Mouse (Mus musculus): ENCODE measurements around the gene Zc3h6. TPM values are rescaled to one million over a fixed set of nuclear protein-coding genes. Genes with fewer than 3 reads are reported as not detected.
A peak's percentile ranks its signal among the peaks of the same experiment; 100 is the strongest.

The Zc3h6 gene
- polyA plus RNA-seq, 1 experiment from 2014 or later: 2.2 TPM

DNA sequence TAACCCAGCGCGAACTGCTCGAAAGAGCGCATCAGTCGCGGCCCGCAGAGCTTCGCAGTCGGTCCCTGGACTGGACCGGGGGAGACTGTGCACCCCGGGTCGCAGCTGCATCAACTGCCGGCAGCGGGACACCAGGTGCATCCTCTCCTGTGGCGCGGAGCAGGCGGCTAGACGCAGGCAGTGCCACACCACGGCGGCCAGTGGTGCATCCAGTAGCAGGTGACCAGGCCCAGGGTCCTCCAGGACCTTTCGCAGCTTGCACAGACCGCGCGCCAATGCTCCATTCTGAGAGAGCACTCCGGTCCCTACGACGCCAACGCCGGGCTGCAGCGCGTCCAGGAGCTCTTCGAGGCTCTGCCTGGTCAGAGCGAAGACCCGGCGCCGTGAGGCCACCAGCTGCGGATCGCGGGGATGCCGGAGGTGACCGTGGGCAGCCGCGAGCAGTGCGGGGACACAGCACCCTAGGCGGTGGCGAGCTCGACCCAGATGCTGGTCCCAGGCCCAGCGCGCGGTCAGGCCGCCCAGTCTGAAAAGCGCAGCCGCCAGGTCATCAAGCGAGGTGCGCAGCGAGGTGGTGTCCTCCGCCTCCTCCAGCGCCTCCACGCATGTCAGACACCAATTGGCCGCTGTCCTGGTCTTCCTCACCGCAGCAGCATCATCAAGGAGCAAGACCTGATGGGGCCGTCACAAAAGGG is 71.9 kb downstream of the Zc3h6 start:
- no peak for ATAC-seq (ENCODE audit: insufficient read depth, low FRiP score, low read depth)
- no peak overlapping the region for H3K27ac ChIP-seq
- no peaks in the 10 kb centered on the region for H3K36me3 ChIP-seq
- 2% methylated on average over 62 of the region's 62 CpGs for WGBS
- peak overlapping the region; percentile 89 for H3K4me2 ChIP-seq
- H3K4me1 ChIP-seq: peaks cover 6% of the 10 kb centered on the region
- no peaks in the 10 kb centered on the region for H3K9me3 ChIP-seq
- H3K27me3 ChIP-seq (replicated peaks): peaks cover 37% of the 10 kb centered on the region
- no peak overlapping the region for H3K9ac ChIP-seq
- peak overlapping the region; percentile 40 for H3K4me3 ChIP-seq (replicated peaks)

DNA sequence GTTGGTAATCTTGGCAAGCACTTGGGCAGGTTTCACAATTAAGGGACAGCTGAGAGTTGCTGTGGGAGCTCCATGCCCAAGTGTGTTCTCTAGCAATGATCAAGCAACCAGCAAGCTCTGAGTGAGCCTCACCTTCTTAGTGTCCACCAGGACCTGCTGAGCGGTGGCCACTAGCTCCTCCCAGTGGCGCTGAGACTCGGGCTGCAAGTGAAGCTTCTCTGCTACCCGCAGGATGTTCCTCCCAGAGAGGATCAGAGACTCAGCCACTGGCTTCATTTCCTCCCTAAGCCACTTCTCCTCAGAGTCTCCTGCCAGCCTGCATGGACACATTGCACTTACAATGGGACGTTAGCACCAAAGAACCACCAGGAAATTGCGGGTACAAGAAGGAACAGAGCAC is 73.4 kb downstream of the Zc3h6 start:
- H3K4me1 ChIP-seq: peaks cover 6% of the 10 kb centered on the region
- H3K27me3 ChIP-seq (replicated peaks): peaks cover 37% of the 10 kb centered on the region
- H3K27ac ChIP-seq: no peak overlapping the region
- 31% methylated on average over 6 of the region's 6 CpGs for WGBS
- no peak overlapping the region for H3K9ac ChIP-seq
- H3K4me2 ChIP-seq: no peak overlapping the region
- no peaks in the 10 kb centered on the region for H3K9me3 ChIP-seq
- ATAC-seq (ENCODE audit: insufficient read depth, low FRiP score, low read depth): no peak
- H3K36me3 ChIP-seq: no peaks in the 10 kb centered on the region
- H3K4me3 ChIP-seq (replicated peaks): no peak overlapping the region

DNA sequence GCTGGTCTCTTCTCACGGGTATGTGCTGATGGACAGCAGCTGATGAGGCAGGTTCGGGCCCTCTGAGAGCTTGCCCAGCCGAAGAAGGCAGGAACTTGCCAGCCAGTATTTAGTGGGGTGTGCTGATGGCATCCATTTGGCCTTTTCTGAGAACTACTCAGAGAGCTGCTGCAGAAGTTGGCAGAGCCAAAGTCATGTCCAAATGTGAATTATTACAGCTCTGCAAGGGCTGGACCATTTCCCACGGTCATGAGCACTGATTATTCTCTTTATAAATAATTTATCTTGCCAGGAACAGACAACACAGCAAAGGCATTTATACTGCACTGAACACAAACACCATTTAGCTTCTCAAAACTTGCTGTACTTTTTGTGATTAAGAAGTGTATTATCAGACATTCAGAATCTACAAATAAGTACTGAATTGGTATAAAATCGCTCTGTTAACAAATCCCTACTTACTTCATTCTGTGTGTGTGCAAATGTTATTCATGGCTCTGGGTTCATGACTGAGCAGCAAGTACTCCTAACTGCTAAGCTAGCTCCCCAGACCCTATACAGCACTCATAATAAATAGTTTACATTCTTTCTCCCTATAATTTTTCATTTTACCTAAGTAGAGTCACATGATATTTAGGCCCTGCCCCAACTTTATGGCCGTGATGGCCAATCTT is 79.1 kb downstream of the Zc3h6 start:
- no peak overlapping the region for H3K9ac ChIP-seq
- no peaks in the 10 kb centered on the region for H3K9me3 ChIP-seq
- no peak; the same call in 1 of the 2 replicates for ATAC-seq (ENCODE audit: insufficient read depth, low FRiP score, low read depth)
- H3K4me1 ChIP-seq: no peaks in the 10 kb centered on the region
- H3K4me2 ChIP-seq: no peak overlapping the region
- H3K27ac ChIP-seq: peak overlapping the region; percentile 45; the same call in 1 of the 2 replicates
- 42% methylated on average over 6 of the region's 6 CpGs for WGBS
- H3K36me3 ChIP-seq: no peaks in the 10 kb centered on the region
- no peaks in the 10 kb centered on the region for H3K27me3 ChIP-seq (replicated peaks)
- no peak overlapping the region for H3K4me3 ChIP-seq (replicated peaks)

DNA sequence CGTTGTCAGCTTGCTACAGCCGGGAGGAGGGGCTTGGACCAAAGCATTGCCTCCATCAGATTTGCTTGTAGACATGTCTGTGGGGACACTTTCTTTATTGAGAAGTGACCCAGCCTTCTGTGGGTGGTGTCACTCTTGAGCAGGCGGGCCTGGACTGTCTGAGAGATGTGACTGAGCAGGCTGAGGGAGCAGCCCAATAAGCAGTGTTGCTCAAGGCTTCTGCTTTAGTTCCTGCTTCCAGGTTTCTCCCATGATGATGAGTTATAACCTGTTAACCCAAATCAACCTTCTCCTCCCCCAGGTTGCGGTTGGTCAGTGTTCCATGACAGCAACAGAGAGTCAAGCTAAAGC is 79.6 kb downstream of the Zc3h6 start:
- no peak overlapping the region for H3K4me3 ChIP-seq (replicated peaks)
- WGBS: 66% methylated on average over 4 of the region's 4 CpGs
- H3K27me3 ChIP-seq (replicated peaks): no peaks in the 10 kb centered on the region
- H3K4me2 ChIP-seq: no peak overlapping the region
- no peak overlapping the region for H3K9ac ChIP-seq
- no peaks in the 10 kb centered on the region for H3K36me3 ChIP-seq
- peak overlapping the region; percentile 45; the same call in 1 of the 2 replicates for H3K27ac ChIP-seq
- no peaks in the 10 kb centered on the region for H3K4me1 ChIP-seq
- no peak for ATAC-seq (ENCODE audit: insufficient read depth, low FRiP score, low read depth)
- no peaks in the 10 kb centered on the region for H3K9me3 ChIP-seq

DNA sequence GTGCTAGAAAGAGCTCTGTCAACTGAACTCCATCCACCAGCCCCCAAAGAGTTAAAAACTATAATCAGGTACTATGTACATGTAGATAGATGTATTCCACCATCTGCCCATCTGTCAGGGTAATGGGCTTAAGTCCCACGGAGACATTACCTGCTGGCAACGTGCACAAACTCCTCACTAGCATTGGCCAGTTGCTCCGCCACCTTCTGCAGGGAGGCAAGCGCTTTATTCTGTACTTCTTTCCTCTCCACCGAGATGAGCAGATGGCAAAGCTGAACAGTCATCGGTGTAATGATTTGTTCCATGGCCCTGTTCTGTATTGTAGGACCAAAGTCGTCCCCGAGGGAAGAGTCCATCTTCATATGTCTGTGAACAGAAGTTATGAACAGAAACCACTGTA is 80.6 kb downstream of the Zc3h6 start, which contains the start of gene Vinac1:
Gene Vinac1 (minus strand): TSS at position 362 of the 400 bp plus-strand sequence.
- Histone ChIP-seq H3K36me3 (no peaks in the 10 kb centered on the region), H3K4me3 (replicated peaks) (no peak within 1 kb of the TSS), H3K4me1 (no peaks in the 10 kb centered on the region), H3K9ac (no peak within 1 kb of the TSS), H3K4me2 (no peak within 1 kb of the TSS), H3K27me3 (replicated peaks) (no peaks in the 10 kb centered on the region), H3K9me3 (no peaks in the 10 kb centered on the region), H3K27ac (peak within 1 kb of the TSS; percentile 45; the same call in 1 of the 2 replicates)
- no peak for ATAC-seq (ENCODE audit: insufficient read depth, low FRiP score, low read depth)
- WGBS: 79% methylated on average over 8 of the region's 8 CpGs

DNA sequence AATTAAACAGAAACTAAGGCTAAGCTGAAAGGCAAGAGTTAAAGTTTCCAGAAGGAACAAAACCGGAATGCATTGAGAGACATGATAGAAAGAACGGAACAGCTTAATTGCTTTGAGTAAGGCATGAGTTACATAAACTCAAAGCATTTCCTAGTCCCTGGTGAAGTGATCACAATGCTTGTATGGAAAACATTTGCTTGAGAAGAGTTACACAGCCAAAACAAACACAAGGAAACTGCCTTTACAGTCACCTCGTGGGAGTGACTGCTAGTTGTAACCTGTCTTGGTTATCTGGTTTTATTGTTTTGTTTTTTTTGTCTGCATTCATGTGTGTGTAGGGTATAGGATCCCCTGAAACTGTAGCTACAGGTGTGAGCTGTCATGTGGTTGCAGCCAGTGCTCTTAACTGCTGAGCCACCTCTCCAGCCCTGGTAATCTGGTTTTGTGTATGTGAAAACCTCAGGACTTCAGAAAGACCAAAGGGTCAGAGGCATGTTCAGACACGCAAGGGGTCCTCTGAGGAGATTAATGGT is 85.3 kb downstream of the Zc3h6 start:
- H3K27ac ChIP-seq: no peak overlapping the region
- H3K4me1 ChIP-seq: no peaks in the 10 kb centered on the region
- H3K4me2 ChIP-seq: no peak overlapping the region
- no peak for ATAC-seq (ENCODE audit: insufficient read depth, low FRiP score, low read depth)
- WGBS: 46% methylated on average over 4 of the region's 4 CpGs
- H3K36me3 ChIP-seq: no peaks in the 10 kb centered on the region
- no peaks in the 10 kb centered on the region for H3K27me3 ChIP-seq (replicated peaks)
- H3K9ac ChIP-seq: no peak overlapping the region
- H3K4me3 ChIP-seq (replicated peaks): no peak overlapping the region
- no peaks in the 10 kb centered on the region for H3K9me3 ChIP-seq

DNA sequence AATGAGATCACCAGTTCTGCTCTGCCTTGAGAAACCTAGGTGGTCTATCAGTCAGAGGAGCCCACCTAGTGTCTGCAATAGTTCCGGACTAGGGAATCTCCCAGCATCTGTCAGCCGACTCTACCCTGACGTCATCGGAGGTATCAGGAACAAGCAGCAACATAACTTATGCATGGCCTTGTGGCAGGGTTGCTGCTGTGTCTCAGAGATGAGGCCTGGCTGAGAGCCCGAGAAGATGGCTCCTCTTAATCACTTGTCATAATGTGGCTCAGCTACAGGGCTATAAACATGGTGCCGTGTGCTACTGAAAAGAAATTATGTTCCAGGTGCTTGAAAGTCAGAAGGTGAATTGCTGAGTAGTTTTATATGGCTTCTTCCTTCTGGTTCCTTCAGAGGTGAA is 88.5 kb downstream of the Zc3h6 start:
- ATAC-seq (ENCODE audit: insufficient read depth, low FRiP score, low read depth): no peak
- no peak overlapping the region for H3K9ac ChIP-seq
- no peak overlapping the region for H3K27ac ChIP-seq
- H3K36me3 ChIP-seq: no peaks in the 10 kb centered on the region
- H3K9me3 ChIP-seq: no peaks in the 10 kb centered on the region
- WGBS: 84% methylated on average over 6 of the region's 6 CpGs
- H3K4me3 ChIP-seq (replicated peaks): no peak overlapping the region
- no peaks in the 10 kb centered on the region for H3K4me1 ChIP-seq
- H3K27me3 ChIP-seq (replicated peaks): no peaks in the 10 kb centered on the region
- H3K4me2 ChIP-seq: no peak overlapping the region

DNA sequence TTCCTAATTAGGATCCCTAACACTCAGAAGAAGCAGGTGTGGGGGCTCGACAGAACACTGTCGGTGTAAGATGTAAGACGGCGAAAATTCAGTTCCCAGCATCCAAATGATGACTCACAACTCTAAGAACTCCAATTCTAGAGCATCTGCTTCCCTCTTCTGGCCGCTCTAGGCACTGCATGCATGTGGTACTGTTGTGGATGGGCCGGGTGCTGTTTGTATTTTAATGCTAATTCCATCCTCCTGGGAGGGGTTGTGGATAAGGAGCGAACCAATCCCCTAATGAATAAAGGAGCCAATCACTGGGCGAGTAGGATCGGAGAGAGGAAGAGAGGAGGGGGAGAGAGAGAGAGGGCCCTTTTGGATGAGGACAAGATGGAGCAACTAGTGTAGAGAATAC is 89.4 kb downstream of the Zc3h6 start:
- H3K4me2 ChIP-seq: no peak overlapping the region
- H3K9ac ChIP-seq: no peak overlapping the region
- ATAC-seq (ENCODE audit: insufficient read depth, low FRiP score, low read depth): no peak
- H3K4me1 ChIP-seq: no peaks in the 10 kb centered on the region
- no peaks in the 10 kb centered on the region for H3K27me3 ChIP-seq (replicated peaks)
- H3K36me3 ChIP-seq: no peaks in the 10 kb centered on the region
- H3K9me3 ChIP-seq: no peaks in the 10 kb centered on the region
- WGBS: 49% methylated on average over 9 of the region's 9 CpGs
- H3K27ac ChIP-seq: no peak overlapping the region
- H3K4me3 ChIP-seq (replicated peaks): no peak overlapping the region

DNA sequence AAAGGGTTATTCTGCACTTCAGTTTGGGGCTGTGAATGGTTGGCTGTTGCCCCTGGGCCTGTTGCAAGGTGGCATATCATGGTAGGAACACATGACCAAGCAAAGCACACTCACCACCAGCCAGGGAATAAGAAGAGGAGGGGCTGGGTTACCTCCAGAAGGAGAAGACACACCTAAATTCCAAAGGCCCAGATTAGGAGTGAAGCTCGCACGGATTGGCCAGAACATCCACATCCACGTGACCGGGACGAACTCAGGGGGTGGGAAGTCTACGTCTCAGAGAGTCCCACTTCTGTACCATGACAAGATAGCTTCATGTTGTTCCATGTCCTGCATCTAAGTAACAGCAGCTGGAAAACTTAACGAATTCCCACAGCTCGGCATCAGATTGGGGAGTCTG is 90.1 kb downstream of the Zc3h6 start:
- no peaks in the 10 kb centered on the region for H3K9me3 ChIP-seq
- WGBS: 92% methylated on average over 8 of the region's 8 CpGs
- H3K4me3 ChIP-seq (replicated peaks): no peak overlapping the region
- no peak overlapping the region for H3K4me2 ChIP-seq
- no peak for ATAC-seq (ENCODE audit: insufficient read depth, low FRiP score, low read depth)
- no peak overlapping the region for H3K27ac ChIP-seq
- no peaks in the 10 kb centered on the region for H3K27me3 ChIP-seq (replicated peaks)
- no peaks in the 10 kb centered on the region for H3K4me1 ChIP-seq
- no peaks in the 10 kb centered on the region for H3K36me3 ChIP-seq
- no peak overlapping the region for H3K9ac ChIP-seq

DNA sequence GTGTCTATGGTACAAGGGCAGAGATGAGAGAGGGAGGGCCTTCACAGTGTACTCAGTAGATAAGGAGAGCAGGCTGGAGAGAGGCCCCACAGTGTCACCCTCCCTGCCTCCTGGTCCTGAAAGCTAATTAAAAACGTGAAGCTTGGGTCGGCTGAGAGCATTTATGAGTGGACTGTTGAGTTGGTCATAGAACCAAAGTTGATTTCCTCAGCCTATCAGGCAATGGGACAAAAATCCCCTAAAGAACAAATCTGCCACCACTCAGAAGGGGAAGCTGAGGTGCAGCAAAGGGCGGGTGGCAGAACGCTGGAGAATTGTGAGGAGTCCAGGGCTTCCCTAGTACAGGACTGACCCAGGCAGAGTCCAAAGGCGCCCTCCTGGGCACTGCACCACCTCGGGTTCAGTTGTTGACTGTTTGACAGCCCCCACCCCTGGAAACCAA is 90.7 kb downstream of the Zc3h6 start:
- Histone ChIP-seq H3K9me3 (no peaks in the 10 kb centered on the region), H3K9ac (no peak overlapping the region), H3K27me3 (replicated peaks) (no peaks in the 10 kb centered on the region), H3K4me2 (no peak overlapping the region), H3K4me3 (replicated peaks) (no peak overlapping the region), H3K36me3 (no peaks in the 10 kb centered on the region), H3K27ac (no peak overlapping the region), H3K4me1 (no peaks in the 10 kb centered on the region)
- WGBS: 85% methylated on average over 6 of the region's 6 CpGs
- peak; percentile 63; the same call in 1 of the 2 replicates for ATAC-seq (ENCODE audit: insufficient read depth, low FRiP score, low read depth)

DNA sequence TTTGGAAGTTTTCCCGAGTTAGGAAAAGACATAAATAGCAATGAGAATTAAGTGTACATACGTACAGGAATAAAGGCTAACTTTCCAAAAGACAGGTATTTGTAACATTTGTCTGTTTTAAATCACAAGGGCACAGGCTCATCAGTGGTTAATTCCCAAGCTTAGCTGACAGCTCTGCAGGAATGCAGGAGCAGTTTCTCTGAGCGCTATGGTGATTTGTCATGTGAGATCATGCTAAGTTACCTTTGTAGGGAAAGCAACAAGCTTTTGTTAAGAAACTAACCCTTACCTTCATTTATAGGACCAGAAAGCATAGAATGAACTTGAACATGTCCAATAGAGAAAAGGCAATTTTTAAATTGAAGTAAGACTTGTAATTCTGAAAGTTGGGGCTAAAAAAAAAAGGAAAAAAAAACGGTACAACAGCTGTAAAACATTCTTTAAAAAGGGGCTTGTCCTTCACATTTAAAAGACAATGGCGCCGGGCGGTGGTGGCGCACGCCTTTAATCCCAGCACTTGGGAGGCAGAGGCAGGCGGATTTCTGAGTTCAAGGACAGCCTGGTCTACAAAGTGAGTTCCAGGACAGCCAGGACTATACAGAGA is 94.4 kb downstream of the Zc3h6 start:
- Histone ChIP-seq H3K4me3 (replicated peaks) (no peak overlapping the region), H3K27me3 (replicated peaks) (no peaks in the 10 kb centered on the region), H3K4me2 (no peak overlapping the region), H3K9ac (no peak overlapping the region), H3K4me1 (peaks cover under 1% of the 10 kb centered on the region; the same call in 1 of the 2 replicates), H3K9me3 (no peaks in the 10 kb centered on the region), H3K36me3 (no peaks in the 10 kb centered on the region), H3K27ac (no peak overlapping the region)
- 56% methylated on average over 10 of the region's 10 CpGs for WGBS
- no peak for ATAC-seq (ENCODE audit: insufficient read depth, low FRiP score, low read depth)
